Mouse (Mus musculus) midbrain, embryonic 12.5 days (tissue): ENCODE data around the gene Chpf. TPM values are rescaled to one million over a fixed set of nuclear protein-coding genes. Genes with fewer than 3 reads are reported as not detected.

Experiments used
- ATAC-seq: fragments of 200-750 bp; cut with Nextera tagmentation; 2 replicates; pipeline ENCODE4 v1.8.0; 2017; ENCODE audit warnings: low read depth, moderate TSS enrichment, moderate library complexity; ENCODE audit not compliant: low FRiP score
- H3K27ac ChIP-seq: fragments of 300-500 bp; sonication (generic); replicated peaks from 2 replicates; pipeline ENCODE4 v1.5.1; 2016; ENCODE audit warnings: mild to moderate bottlenecking
- H3K27me3 ChIP-seq: fragments of 300-500 bp; sonication (generic); 2 replicates; pipeline ENCODE4 v1.6.1; 2016; ENCODE audit warnings: mild to moderate bottlenecking
- H3K36me3 ChIP-seq: fragments of 300-500 bp; sonication (generic); 2 replicates; pipeline ENCODE4 v1.6.1; 2016
- H3K4me1 ChIP-seq: fragments of 300-500 bp; sonication (generic); 2 replicates; pipeline ENCODE4 v1.6.1; 2016
- H3K4me2 ChIP-seq: fragments of 300-500 bp; sonication (generic); replicated peaks from 2 replicates; pipeline ENCODE4 v1.6.1; 2016; ENCODE audit warnings: mild to moderate bottlenecking, moderate library complexity
- H3K4me3 ChIP-seq: fragments of 300-500 bp; sonication (generic); 2 replicates; pipeline ENCODE4 v1.5.1; 2016; ENCODE audit warnings: mild to moderate bottlenecking
- H3K9ac ChIP-seq: fragments of 300-500 bp; sonication (generic); replicated peaks from 2 replicates; pipeline ENCODE4 v1.6.1; 2016; ENCODE audit warnings: mild to moderate bottlenecking, moderate library complexity
- H3K9me3 ChIP-seq: fragments of 300-500 bp; sonication (generic); 2 replicates; pipeline ENCODE4 v1.6.1; 2016; ENCODE audit warnings: mild to moderate bottlenecking
- WGBS: fragments of 180-500 bp; shearing (Covaris S2); methylation state at CpG from one replicate; pipeline ENCODE4 v1.1.7; 2016; 5-methylcytosine and 5-hydroxymethylcytosine counted together
- polyA plus RNA-seq: library from polyadenylated mRNA; unstranded; fragments of >200 nt; fragmentation: Nextera tagmentation; extraction: Ambion mirVana; gene quantifications from 2 replicates; pipeline ENCODE4 v1.2.1, GENCODE M21; 2016

Chpf gene
- polyA plus RNA-seq, 1 experiment from 2014 or later = 36.3 TPM

DNA sequence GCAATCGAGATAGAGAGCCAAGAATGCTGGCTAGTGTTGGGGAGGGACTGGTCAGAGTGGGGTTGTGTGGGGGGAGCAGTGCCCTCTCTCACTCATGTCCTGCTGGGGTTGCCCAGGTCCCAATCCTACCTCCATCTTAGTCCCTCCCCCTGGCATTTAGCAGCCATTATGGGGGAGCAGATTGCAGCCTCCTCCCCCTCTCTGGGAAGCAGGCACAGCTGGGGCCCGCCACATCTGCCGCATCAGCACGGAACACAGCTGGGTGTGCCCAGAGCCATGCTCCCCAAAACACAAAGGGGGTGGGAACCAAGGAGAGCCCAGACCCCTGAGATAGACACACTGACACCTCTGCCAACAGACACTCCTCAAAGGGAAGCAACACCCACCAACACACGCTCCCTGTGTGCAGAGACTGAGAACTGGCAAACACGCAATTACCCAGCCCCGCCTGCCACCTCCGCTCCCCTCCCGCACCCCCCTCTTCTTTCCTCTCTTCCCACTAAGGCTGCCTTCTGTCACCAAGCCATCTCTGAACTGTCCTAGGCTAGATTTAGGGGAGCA, 33.9 kb downstream of the Chpf start:
- H3K4me1 ChIP-seq = peaks cover 83% of the 10 kb centered on the region
- peaks cover 6% of the 10 kb centered on the region for H3K36me3 ChIP-seq
- WGBS = 12% methylated on average over 9 of the region's 9 CpGs
- peak overlapping the region; percentile 92 for H3K27ac ChIP-seq
- H3K4me3 ChIP-seq = peak overlapping the region; percentile 22
- ATAC-seq = no peak
- H3K9ac ChIP-seq = peak overlapping the region; percentile 43; the same call in 1 of the 2 replicates
- peaks cover 48% of the 10 kb centered on the region for H3K27me3 ChIP-seq
- peak overlapping the region; percentile 58 for H3K4me2 ChIP-seq
- no peaks in the 10 kb centered on the region for H3K9me3 ChIP-seq

DNA sequence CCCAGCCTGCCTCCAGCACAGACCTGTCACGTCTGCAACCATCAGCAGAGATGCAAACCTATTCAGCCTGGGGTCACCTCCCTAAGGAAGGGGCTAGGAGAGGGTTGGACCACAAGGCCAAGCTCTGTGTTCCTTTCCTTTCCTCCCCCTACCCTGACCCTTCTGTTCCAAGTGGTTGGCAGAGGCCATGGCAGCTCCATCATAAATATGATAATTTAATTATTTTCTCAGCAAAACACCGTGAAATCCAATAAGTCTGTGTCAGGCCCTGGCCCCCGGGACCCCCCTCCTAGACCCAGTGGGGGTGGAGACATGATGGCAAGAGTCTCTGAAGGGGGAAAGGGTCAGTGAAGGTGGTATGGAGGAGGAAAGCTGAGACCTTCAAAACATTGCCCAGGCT, 34.9 kb downstream of the Chpf start:
- peak; percentile 5; the same call in 1 of the 2 replicates for ATAC-seq
- peak overlapping the region; percentile 46; the same call in 1 of the 2 replicates for H3K9ac ChIP-seq

DNA sequence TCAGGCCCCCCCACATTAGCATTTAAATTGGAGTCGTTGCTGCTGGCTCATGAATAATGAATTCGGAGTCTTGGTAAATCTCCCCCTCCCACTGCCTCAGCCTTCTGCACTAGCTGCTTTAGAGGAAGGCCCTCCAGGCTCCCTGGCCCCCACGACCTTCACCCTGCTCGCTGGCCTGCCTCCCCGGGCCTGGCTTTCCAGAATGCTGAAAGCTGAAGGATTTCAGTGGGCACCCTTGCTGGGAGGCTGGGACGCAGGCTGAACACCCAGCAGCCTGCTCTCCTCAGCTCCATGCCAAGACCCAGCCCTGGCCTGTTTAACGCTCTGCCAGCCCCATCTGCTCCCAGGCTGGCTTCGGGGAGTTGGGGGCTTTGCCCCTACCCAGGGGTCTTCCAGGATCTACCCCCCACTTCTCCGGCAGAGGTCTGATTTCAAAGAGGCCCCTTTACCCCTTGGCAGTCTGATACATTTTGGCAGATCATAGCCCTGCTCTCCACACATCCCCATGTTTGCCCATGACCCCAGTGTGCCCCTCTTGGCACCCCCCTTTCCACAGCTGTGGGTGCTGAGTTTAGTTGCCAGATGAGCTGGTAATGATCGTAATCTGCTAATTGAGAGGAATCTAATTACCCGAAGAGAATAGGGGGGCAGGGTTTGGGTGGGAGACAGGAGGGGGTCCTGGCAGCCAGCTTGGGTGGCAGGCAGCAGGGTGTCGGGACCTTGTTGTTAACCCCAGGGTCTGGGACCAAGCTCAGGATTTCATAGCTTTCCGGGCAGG, 35.7 kb downstream of the Chpf start:
- peaks cover 30% of the 10 kb centered on the region for H3K27me3 ChIP-seq
- H3K4me1 ChIP-seq = peaks cover 71% of the 10 kb centered on the region
- WGBS = 20% methylated on average over 13 of the region's 13 CpGs
- H3K4me2 ChIP-seq = peak overlapping the region; percentile 58
- H3K27ac ChIP-seq = peak overlapping the region; percentile 92
- peak overlapping the region; percentile 46; the same call in 1 of the 2 replicates for H3K9ac ChIP-seq
- H3K9me3 ChIP-seq = no peaks in the 10 kb centered on the region
- ATAC-seq = peak; percentile 3; the same call in 1 of the 2 replicates
- H3K36me3 ChIP-seq = peaks cover 6% of the 10 kb centered on the region
- no peak overlapping the region for H3K4me3 ChIP-seq

More for the DNA sequence above, 34.9 kb downstream of the Chpf start:
- 20% methylated on average over 3 of the region's 3 CpGs for WGBS
- peaks cover 38% of the 10 kb centered on the region for H3K27me3 ChIP-seq
- peak overlapping the region; percentile 92 for H3K27ac ChIP-seq
- peaks cover 6% of the 10 kb centered on the region for H3K36me3 ChIP-seq
- peak overlapping the region; percentile 58 for H3K4me2 ChIP-seq
- H3K4me1 ChIP-seq = peaks cover 74% of the 10 kb centered on the region
- H3K4me3 ChIP-seq = 0 out of 2 replicates have a peak overlapping the region, but pooled peaks have one; percentile 3
- no peaks in the 10 kb centered on the region for H3K9me3 ChIP-seq

GRCm38 (mm10) chr1:75442811-75443210, 36.3 kb downstream of the Chpf start:
- Histone ChIP-seq H3K27me3 (peaks cover 26% of the 10 kb centered on the region; the same call in 1 of the 2 replicates), H3K9ac (peak overlapping the region; percentile 46; the same call in 1 of the 2 replicates), H3K27ac (peak overlapping the region; percentile 92), H3K36me3 (peaks cover 6% of the 10 kb centered on the region), H3K4me1 (peaks cover 65% of the 10 kb centered on the region), H3K4me3 (no peak overlapping the region), H3K9me3 (no peaks in the 10 kb centered on the region), H3K4me2 (0 out of 2 replicates have a peak overlapping the region, but pooled peaks have one; percentile 58)
- ATAC-seq = no peak
- WGBS = 14% methylated on average over 8 of the region's 8 CpGs

- Histone ChIP-seq H3K9me3 (no peaks in the 10 kb centered on the region), H3K27ac (peak overlapping the region; percentile 92), H3K4me3 (no peak overlapping the region), H3K27me3 (peaks cover 21% of the 10 kb centered on the region; the same call in 1 of the 2 replicates), H3K9ac (no peak overlapping the region), H3K4me2 (no peak overlapping the region), H3K36me3 (peaks cover 6% of the 10 kb centered on the region), H3K4me1 (peaks cover 58% of the 10 kb centered on the region)
- WGBS = 81% methylated on average over 9 of the region's 9 CpGs
- ATAC-seq = no peak
Measured at GRCm38 (mm10) chr1:75442171-75442570, 36.9 kb downstream of the Chpf start.

DNA sequence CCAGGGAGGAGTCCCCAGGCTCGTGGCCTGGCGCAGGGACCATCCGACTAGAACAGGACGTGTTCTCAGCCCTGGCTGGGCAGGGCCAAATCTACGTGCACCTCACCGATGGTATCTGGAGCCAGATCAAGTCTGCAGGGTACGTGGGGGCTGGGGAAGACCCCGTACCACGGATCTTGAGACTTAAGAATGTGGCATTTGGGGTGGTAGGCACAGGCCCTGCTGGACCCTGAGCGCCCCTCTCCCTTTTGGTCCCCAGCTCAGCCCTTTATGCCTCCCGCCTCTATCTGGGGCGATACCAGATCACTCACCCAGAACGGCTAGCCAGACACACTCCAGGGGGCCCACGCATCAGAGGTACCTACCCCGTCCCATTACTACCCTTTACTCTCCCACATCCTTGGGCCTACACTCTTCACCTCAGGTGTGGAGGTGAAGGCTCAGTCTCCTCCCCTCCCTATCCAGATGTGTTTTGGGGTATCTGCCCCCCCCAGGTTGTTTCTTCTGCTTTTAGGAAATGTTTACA, 37.6 kb downstream of the Chpf start:
- no peaks in the 10 kb centered on the region for H3K9me3 ChIP-seq
- H3K27ac ChIP-seq = peak overlapping the region; percentile 92; the same call in 1 of the 2 replicates
- ATAC-seq = no peak
- H3K27me3 ChIP-seq = peaks cover 21% of the 10 kb centered on the region; the same call in 1 of the 2 replicates
- peaks cover 58% of the 10 kb centered on the region for H3K4me1 ChIP-seq
- peaks cover 6% of the 10 kb centered on the region for H3K36me3 ChIP-seq
- no peak overlapping the region for H3K9ac ChIP-seq
- no peak overlapping the region for H3K4me3 ChIP-seq
- 76% methylated on average over 15 of the region's 15 CpGs for WGBS
- H3K4me2 ChIP-seq = no peak overlapping the region

- H3K4me1 ChIP-seq = peaks cover 55% of the 10 kb centered on the region
- no peak for ATAC-seq
- no peak overlapping the region for H3K4me2 ChIP-seq
Measured at GRCm38 (mm10) chr1:75440661-75441060, 38.4 kb downstream of the Chpf start.

GRCm38 (mm10) chr1:75438782-75439181, 40.3 kb downstream of the Chpf start:
- no peak for ATAC-seq
- peaks cover 38% of the 10 kb centered on the region for H3K4me1 ChIP-seq
- no peak overlapping the region for H3K4me3 ChIP-seq
- H3K27me3 ChIP-seq = peaks cover 9% of the 10 kb centered on the region; the same call in 1 of the 2 replicates
- WGBS = 88% methylated on average over 8 of the region's 9 CpGs
- peaks cover 6% of the 10 kb centered on the region for H3K36me3 ChIP-seq
- no peak overlapping the region for H3K9ac ChIP-seq
- H3K4me2 ChIP-seq = no peak overlapping the region
- 0 out of 2 replicates have a peak overlapping the region, but pooled peaks have one; percentile 65 for H3K27ac ChIP-seq
- no peaks in the 10 kb centered on the region for H3K9me3 ChIP-seq

More at GRCm38 (mm10) chr1:75440661-75441060, 38.4 kb downstream of the Chpf start:
- Histone ChIP-seq H3K4me3 (no peak overlapping the region), H3K9me3 (no peaks in the 10 kb centered on the region), H3K27me3 (peaks cover 21% of the 10 kb centered on the region; the same call in 1 of the 2 replicates), H3K27ac (no peak overlapping the region), H3K9ac (no peak overlapping the region), H3K36me3 (peaks cover 6% of the 10 kb centered on the region)
- 92% methylated on average over 7 of the region's 7 CpGs for WGBS

DNA sequence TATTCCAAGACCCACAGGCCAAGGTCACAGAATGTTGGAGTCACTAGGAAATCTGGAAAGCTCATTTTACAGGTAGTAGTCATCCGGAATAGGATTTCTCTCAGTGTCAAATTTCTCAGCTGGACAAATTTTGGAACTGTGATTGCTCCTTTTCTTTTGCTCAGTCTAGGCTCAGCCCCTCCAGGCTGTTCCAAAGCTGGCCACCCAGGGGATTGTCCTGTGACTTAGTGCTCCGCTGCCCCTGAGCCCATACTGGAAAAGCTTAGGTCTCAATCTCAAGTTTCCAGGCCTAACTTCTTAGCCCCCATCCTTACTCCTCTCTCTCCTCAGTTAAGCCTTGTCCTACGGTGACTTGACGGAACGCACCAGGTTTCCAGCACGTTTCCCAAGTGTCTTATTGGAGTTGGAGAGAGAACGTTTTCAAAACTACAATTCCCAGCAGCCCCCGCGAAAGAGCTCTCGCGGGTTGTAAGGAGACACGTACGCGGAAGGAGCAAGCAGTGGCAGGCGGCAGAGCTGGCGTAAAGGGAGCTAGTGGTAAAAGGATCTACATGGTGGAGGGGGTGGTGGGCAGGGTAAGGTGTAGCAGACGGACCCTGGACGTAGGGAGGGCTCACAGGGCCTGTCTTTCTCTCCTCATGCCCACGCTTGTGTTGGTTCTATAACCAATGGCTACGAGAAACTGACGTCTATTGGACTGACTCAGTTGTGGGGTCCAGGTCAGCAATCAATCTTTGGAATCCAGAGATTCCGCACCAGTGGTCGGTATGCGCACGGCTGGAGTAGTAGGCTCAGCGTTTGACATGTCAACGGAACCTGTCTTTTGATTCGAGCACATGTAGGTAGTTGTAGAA, 43.4 kb downstream of the Chpf start, which contains the start of gene Gmppa:
Gmppa (plus strand) TSS at position 456 of the 854 bp plus-strand sequence.
- peaks cover 6% of the 10 kb centered on the region for H3K27me3 ChIP-seq
- ATAC-seq = peak; percentile 80
- H3K4me1 ChIP-seq = peaks cover 19% of the 10 kb centered on the region
- H3K27ac ChIP-seq = peak within 1 kb of the TSS; percentile 43; the same call in 1 of the 2 replicates
- H3K9me3 ChIP-seq = no peaks in the 10 kb centered on the region
- 6% methylated on average over 28 of the region's 28 CpGs for WGBS
- H3K4me3 ChIP-seq = peak within 1 kb of the TSS; percentile 59
- H3K4me2 ChIP-seq = peak within 1 kb of the TSS; percentile 66
- peaks cover 5% of the 10 kb centered on the region for H3K36me3 ChIP-seq
- peak within 1 kb of the TSS; percentile 63 for H3K9ac ChIP-seq

- peaks cover 57% of the 10 kb centered on the region for H3K27me3 ChIP-seq
- H3K4me3 ChIP-seq = no peak overlapping the region
- no peaks in the 10 kb centered on the region for H3K9me3 ChIP-seq
- no peak for ATAC-seq
- 32% methylated on average over 10 of the region's 10 CpGs for WGBS
- H3K36me3 ChIP-seq = no peaks in the 10 kb centered on the region
- H3K4me1 ChIP-seq = peaks cover 31% of the 10 kb centered on the region
- H3K9ac ChIP-seq = no peak overlapping the region
- H3K4me2 ChIP-seq = no peak overlapping the region
- no peak overlapping the region for H3K27ac ChIP-seq
Measured at GRCm38 (mm10) chr1:75425796-75426471, 53.2 kb downstream of the Chpf start.
